Mouse (Mus musculus): ENCODE data around the gene Rplp2.
A peak's percentile ranks its signal among the peaks of the same experiment; 100 is the strongest.
"Not testable (repeated sequence)": the region's sequence is repeated elsewhere in the genome, so short reads cannot be mapped to it uniquely, and the experiment has no call there.

The Rplp2 gene

GRCm38 (mm10) chr7:141443828-141444237 lies 3.3 kb upstream of the Rplp2 start, which contains the start of gene Pidd1:
TSS of gene Pidd1 (minus strand) at chr7:141444025.
- DNase-seq (ENCODE audit: low read depth, low spot score) = peak; percentile 57

- not testable (repeated sequence) for DNase-seq (ENCODE audit: low read depth, low spot score)
These were observed 796 bp upstream of the Rplp2 start for GRCm38 (mm10) chr7:141446374-141446773.

- no peak for DNase-seq (ENCODE audit: low read depth, low spot score)
These were observed 4.8 kb downstream of the Rplp2 start for GRCm38 (mm10) chr7:141451928-141452327.

GRCm38 (mm10) chr7:141453636-141454035 lies 6.5 kb downstream of the Rplp2 start:
- DNase-seq (ENCODE audit: low read depth, low spot score) = no peak

- peak; percentile 84 for DNase-seq (ENCODE audit: low read depth, low spot score)
These were observed 7.9 kb downstream of the Rplp2 start, which contains the start of gene Pnpla2 for GRCm38 (mm10) chr7:141454967-141455551. TSS of gene Pnpla2 (plus strand) at chr7:141455198.

- DNase-seq (ENCODE audit: low read depth, low spot score) = no peak
These were observed 8.6 kb downstream of the Rplp2 start for GRCm38 (mm10) chr7:141455610-141456314.

GRCm38 (mm10) chr7:141456739-141457138 lies 9.6 kb downstream of the Rplp2 start:
- DNase-seq (ENCODE audit: low read depth, low spot score) = no peak

GRCm38 (mm10) chr7:141457236-141457635 lies 10.1 kb downstream of the Rplp2 start:
- DNase-seq (ENCODE audit: low read depth, low spot score) = no peak

GRCm38 (mm10) chr7:141457986-141458660 lies 11.0 kb downstream of the Rplp2 start:
- no peak for DNase-seq (ENCODE audit: low read depth, low spot score)

- DNase-seq (ENCODE audit: low read depth, low spot score) = no peak
These were observed 11.5 kb downstream of the Rplp2 start for GRCm38 (mm10) chr7:141458661-141459060.

- no peak for DNase-seq (ENCODE audit: low read depth, low spot score)
These were observed 12.1 kb downstream of the Rplp2 start for GRCm38 (mm10) chr7:141459301-141459711.

GRCm38 (mm10) chr7:141460001-141460390 lies 12.8 kb downstream of the Rplp2 start:
- no peak for DNase-seq (ENCODE audit: low read depth, low spot score)

- no peak for DNase-seq (ENCODE audit: low read depth, low spot score)
These were observed 13.4 kb downstream of the Rplp2 start, which contains the start of gene Cracr2b for GRCm38 (mm10) chr7:141460391-141461113. TSS of gene Cracr2b (plus strand) at chr7:141461094.

GRCm38 (mm10) chr7:141461521-141462332 lies 14.6 kb downstream of the Rplp2 start:
- no peak for DNase-seq (ENCODE audit: low read depth, low spot score)

- DNase-seq (ENCODE audit: low read depth, low spot score) = no peak
These were observed 15.2 kb downstream of the Rplp2 start for GRCm38 (mm10) chr7:141462333-141462821.

- DNase-seq (ENCODE audit: low read depth, low spot score) = no peak
These were observed 16.8 kb downstream of the Rplp2 start for GRCm38 (mm10) chr7:141463824-141464602.

- no peak for DNase-seq (ENCODE audit: low read depth, low spot score)
These were observed 17.5 kb downstream of the Rplp2 start for GRCm38 (mm10) chr7:141464603-141465201.

- DNase-seq (ENCODE audit: low read depth, low spot score) = no peak
These were observed 18.3 kb downstream of the Rplp2 start for GRCm38 (mm10) chr7:141465388-141466044.

GRCm38 (mm10) chr7:141466045-141466394 lies 18.9 kb downstream of the Rplp2 start:
- no peak for DNase-seq (ENCODE audit: low read depth, low spot score)
